Mouse (Mus musculus) MEL (cell line): ENCODE data around the gene Coq6.

Experiments
- CTCF ChIP-seq, 3 experiments: IDR thresholded peaks in 2 of 3; conservative IDR thresholded peaks in 1 of 3; 2 replicates each; pipeline ENCODE4 v1.5.1; 2011 to 2012; ENCODE audit warnings: low read length in 3 of 3, low read depth in 2 of 3, mild to moderate bottlenecking in 2 of 3, improper control_type of control experiment in 1 of 3, inconsistent platforms in 1 of 3, mixed read lengths in 1 of 3, moderate library complexity in 1 of 3; ENCODE audit not compliant: control insufficient read depth in 1 of 3, insufficient read depth in 1 of 3, poor library complexity in 1 of 3, severe bottlenecking in 1 of 3
- EP300 ChIP-seq, 2 experiments: IDR thresholded peaks; 2 replicates each; pipeline ENCODE4 v1.6.1; 2011; ENCODE audit warnings: improper control_type of control experiment in 2 of 2, low read length in 2 of 2, low read depth in 1 of 2, mild to moderate bottlenecking in 1 of 2
- MAX ChIP-seq: IDR thresholded peaks from 2 replicates; pipeline ENCODE4 v1.6.1; 2011; ENCODE audit warnings: low read length, improper control_type of control experiment
- MXI1 ChIP-seq: IDR thresholded peaks from 2 replicates; pipeline ENCODE4 v1.6.1; 2011; ENCODE audit warnings: mild to moderate bottlenecking, low read depth, low read length, improper control_type of control experiment
- POLR2A ChIP-seq, 2 experiments: IDR thresholded peaks; 2 replicates each; pipeline ENCODE4 v1.6.1; 2011 to 2012; ENCODE audit warnings: low read length in 2 of 2, mild to moderate bottlenecking in 2 of 2, control low read depth in 1 of 2, improper control_type of control experiment in 1 of 2, low read depth in 1 of 2, moderate library complexity in 1 of 2; ENCODE audit not compliant: control insufficient read depth in 1 of 2, insufficient read depth in 1 of 2, poor library complexity in 1 of 2
- RCOR1 ChIP-seq: IDR thresholded peaks from 2 replicates; pipeline ENCODE4 v1.6.1; 2012; ENCODE audit warnings: low read depth, mild to moderate bottlenecking, inconsistent platforms, low read length, improper control_type of control experiment
- TAL1 ChIP-seq: IDR thresholded peaks from 2 replicates; pipeline ENCODE4 v1.6.1; 2012; ENCODE audit warnings: mild to moderate bottlenecking, inconsistent platforms, low read length, moderate library complexity, mixed read lengths
- USF1 ChIP-seq: IDR thresholded peaks from 2 replicates; pipeline ENCODE4 v1.6.1; 2014; ENCODE audit warnings: low read depth, mild to moderate bottlenecking, inconsistent platforms, low read length, improper control_type of control experiment, moderate library complexity

DNA sequence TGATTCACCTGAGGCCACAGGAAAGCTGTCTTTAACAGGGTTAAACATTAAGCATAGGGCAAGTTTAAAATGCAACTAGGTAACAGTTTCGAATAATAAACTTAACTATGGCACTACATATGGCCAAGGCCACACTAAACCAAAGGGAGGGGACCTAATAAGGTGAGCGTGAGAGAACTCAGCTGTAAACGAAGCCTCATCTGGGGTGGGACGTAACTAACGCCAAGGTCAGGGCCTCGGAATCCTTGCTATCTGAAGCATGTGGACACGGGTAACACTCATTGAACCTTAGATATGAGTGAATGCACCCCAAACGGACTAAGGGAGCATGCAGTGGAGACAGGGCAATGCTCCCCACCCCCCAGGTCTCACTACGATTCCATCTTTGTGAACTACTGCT lies 41.5 kb downstream of the Coq6 start:
- TF ChIP-seq RCOR1, result no peak
- no peak for TF ChIP-seq USF1
- no peak for TF ChIP-seq MXI1
- TF ChIP-seq MAX, result no peak
- TF ChIP-seq POLR2A (IDR thresholded peaks at IDR 0.05; ENCODE audit: control insufficient read depth in 1 of 2, insufficient read depth in 1 of 2, low read depth in 1 of 2, low read length in 2 of 2, poor library complexity in 1 of 2), result no peak
- TF ChIP-seq EP300 (IDR thresholded peaks at IDR 0.05; ENCODE audit: low read depth in 1 of 2, low read length in 2 of 2), result no peak
- no peak for TF ChIP-seq TAL1
- TF ChIP-seq CTCF (IDR thresholded peaks at IDR 0.05 in 2 of 3, conservative IDR thresholded peaks at IDR 0.05 in 1 of 3; ENCODE audit: control insufficient read depth in 1 of 3, insufficient read depth in 1 of 3, low read depth in 2 of 3, low read length in 3 of 3, poor library complexity in 1 of 3, severe bottlenecking in 1 of 3), result no peak
